Mouse (Mus musculus) thymus, adult 2 months (tissue): ENCODE data around the gene Mmp2.

Experiments used
- CTCF ChIP-seq: fragments of 200-500 bp; IDR thresholded peaks from 2 replicates; pipeline ENCODE4 v1.5.1; 2012; ENCODE audit warnings: mild to moderate bottlenecking, control low read depth, low read length, moderate library complexity, borderline replicate concordance; ENCODE audit not compliant: control insufficient read depth, poor library complexity, insufficient read depth; ENCODE audit errors: extremely low read depth
- POLR2A ChIP-seq: fragments of 200-500 bp; IDR thresholded peaks from 2 replicates; pipeline ENCODE4 v1.6.1; 2012; ENCODE audit warnings: mild to moderate bottlenecking, low read length, control low read depth, moderate library complexity; ENCODE audit not compliant: control insufficient read depth, poor library complexity, insufficient read depth; ENCODE audit errors: extremely low read depth

- TF ChIP-seq POLR2A, result no peak
- TF ChIP-seq CTCF, result no peak
Observed at GRCm38 (mm10) chr8:92897794-92898193, 70.7 kb downstream of the Mmp2 start.
